Mouse (Mus musculus) heart, embryonic 12.5 days (tissue): ENCODE results near the gene P4ha1. TPM values are rescaled to one million over a fixed set of nuclear protein-coding genes. Genes with fewer than 3 reads are reported as not detected.

ENCODE experiments used
- ATAC-seq: fragments of 200-750 bp; cut with Nextera tagmentation; 2 replicates; pipeline ENCODE4 v1.8.0; 2017; ENCODE audit warnings: moderate TSS enrichment, moderate library complexity; ENCODE audit not compliant: insufficient number of reproducible peaks, low FRiP score
- H3K27ac ChIP-seq: fragments of 300-500 bp; sonication (generic); 2 replicates; pipeline ENCODE4 v1.5.1; 2016; ENCODE audit warnings: mild to moderate bottlenecking, moderate library complexity; ENCODE audit not compliant: poor library complexity, severe bottlenecking
- H3K27me3 ChIP-seq: fragments of 300-500 bp; sonication (generic); replicated peaks from 2 replicates; pipeline ENCODE4 v1.6.1; 2016; ENCODE audit warnings: mild to moderate bottlenecking, moderate library complexity
- H3K36me3 ChIP-seq: fragments of 300-500 bp; sonication (generic); 2 replicates; pipeline ENCODE4 v1.6.1; 2016; ENCODE audit warnings: mild to moderate bottlenecking, moderate library complexity
- H3K4me1 ChIP-seq: fragments of 300-500 bp; sonication (generic); replicated peaks from 2 replicates; pipeline ENCODE4 v1.6.1; 2016; ENCODE audit warnings: mild to moderate bottlenecking
- H3K4me2 ChIP-seq: fragments of 300-500 bp; sonication (generic); 2 replicates; pipeline ENCODE4 v1.6.1; 2016; ENCODE audit warnings: mild to moderate bottlenecking, moderate library complexity
- H3K4me3 ChIP-seq: fragments of 300-500 bp; sonication (generic); 2 replicates; pipeline ENCODE4 v1.5.1; 2016; ENCODE audit warnings: mild to moderate bottlenecking
- H3K9ac ChIP-seq: fragments of 300-500 bp; sonication (generic); 2 replicates; pipeline ENCODE4 v1.6.1; 2016; ENCODE audit warnings: mild to moderate bottlenecking, moderate library complexity
- H3K9me3 ChIP-seq: fragments of 300-500 bp; sonication (generic); replicated peaks from 2 replicates; pipeline ENCODE4 v1.6.1; 2016; ENCODE audit warnings: mild to moderate bottlenecking, moderate library complexity
- WGBS: fragments of 180-500 bp; shearing (Covaris S2); methylation state at CpG from one replicate; pipeline ENCODE4 v1.1.7; 2016; 5-methylcytosine and 5-hydroxymethylcytosine counted together
- polyA plus RNA-seq: library from polyadenylated mRNA; unstranded; fragments of >200 nt; fragmentation: Nextera tagmentation; extraction: Ambion mirVana; gene quantifications from 2 replicates; pipeline ENCODE4 v1.2.1, GENCODE M21; 2016

P4ha1 gene
- polyA plus RNA-seq, 1 experiment from 2014 or later: 58.9 TPM

- Histone ChIP-seq H3K4me1 (no peaks in the 10 kb centered on the region), H3K4me2 (no peak overlapping the region), H3K9me3 (0 out of 2 replicates have a peak, but pooled peaks cover 4% of the 10 kb centered on the region), H3K36me3 (peaks cover 73% of the 10 kb centered on the region), H3K27ac (no peak overlapping the region), H3K27me3 (no peaks in the 10 kb centered on the region), H3K4me3 (no peak overlapping the region), H3K9ac (no peak overlapping the region)
- WGBS: 93% methylated on average over 2 of the region's 2 CpGs
- ATAC-seq: no peak
Observed at GRCm38 (mm10) chr10:59349536-59349935, 26.4 kb downstream of the P4ha1 start.

- H3K4me3 ChIP-seq: no peak overlapping the region
- no peak overlapping the region for H3K9ac ChIP-seq
- H3K27me3 ChIP-seq: no peaks in the 10 kb centered on the region
- no peak overlapping the region for H3K27ac ChIP-seq
- ATAC-seq: no peak
- H3K36me3 ChIP-seq: peaks cover 74% of the 10 kb centered on the region
- WGBS: 45% methylated on average over 1 of the region's 1 CpGs
- H3K4me1 ChIP-seq: no peaks in the 10 kb centered on the region
- no peak overlapping the region for H3K4me2 ChIP-seq
- H3K9me3 ChIP-seq: 0 out of 2 replicates have a peak, but pooled peaks cover 4% of the 10 kb centered on the region
Observed at GRCm38 (mm10) chr10:59353065-59353464, 30.0 kb downstream of the P4ha1 start.

- Histone ChIP-seq H3K27ac (no peak overlapping the region), H3K36me3 (peaks cover 66% of the 10 kb centered on the region), H3K9ac (no peak overlapping the region), H3K27me3 (no peaks in the 10 kb centered on the region), H3K9me3 (0 out of 2 replicates have a peak, but pooled peaks cover 4% of the 10 kb centered on the region), H3K4me1 (no peaks in the 10 kb centered on the region), H3K4me3 (no peak overlapping the region), H3K4me2 (no peak overlapping the region)
- WGBS: 89% methylated on average over 12 of the region's 12 CpGs
- no peak for ATAC-seq
Observed at GRCm38 (mm10) chr10:59354120-59354519, 31.0 kb downstream of the P4ha1 start.

DNA sequence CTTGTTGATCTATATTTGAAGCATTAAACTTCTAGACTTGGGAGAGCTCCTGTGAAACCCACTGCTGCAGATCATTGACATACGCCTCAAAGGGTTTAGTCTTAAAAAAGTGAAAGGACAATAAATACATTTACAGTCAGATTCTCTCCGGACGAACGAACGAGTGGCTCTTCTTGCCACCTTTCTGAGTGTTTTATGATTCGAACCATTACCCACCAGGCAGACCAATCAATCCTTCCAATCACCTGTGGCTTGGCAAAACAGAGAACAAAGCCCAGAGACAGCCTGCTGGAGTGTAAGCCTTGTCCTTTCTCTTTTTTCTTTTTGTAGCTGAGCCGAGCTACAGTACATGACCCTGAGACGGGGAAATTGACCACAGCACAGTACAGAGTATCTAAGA, 31.9 kb downstream of the P4ha1 start:
- ATAC-seq: no peak
- 87% methylated on average over 8 of the region's 8 CpGs for WGBS
- no peak overlapping the region for H3K27ac ChIP-seq
- H3K9me3 ChIP-seq: 0 out of 2 replicates have a peak, but pooled peaks cover 4% of the 10 kb centered on the region
- no peak overlapping the region for H3K4me3 ChIP-seq
- H3K4me2 ChIP-seq: no peak overlapping the region
- peaks cover 63% of the 10 kb centered on the region for H3K36me3 ChIP-seq
- H3K27me3 ChIP-seq: no peaks in the 10 kb centered on the region
- no peaks in the 10 kb centered on the region for H3K4me1 ChIP-seq
- no peak overlapping the region for H3K9ac ChIP-seq

DNA sequence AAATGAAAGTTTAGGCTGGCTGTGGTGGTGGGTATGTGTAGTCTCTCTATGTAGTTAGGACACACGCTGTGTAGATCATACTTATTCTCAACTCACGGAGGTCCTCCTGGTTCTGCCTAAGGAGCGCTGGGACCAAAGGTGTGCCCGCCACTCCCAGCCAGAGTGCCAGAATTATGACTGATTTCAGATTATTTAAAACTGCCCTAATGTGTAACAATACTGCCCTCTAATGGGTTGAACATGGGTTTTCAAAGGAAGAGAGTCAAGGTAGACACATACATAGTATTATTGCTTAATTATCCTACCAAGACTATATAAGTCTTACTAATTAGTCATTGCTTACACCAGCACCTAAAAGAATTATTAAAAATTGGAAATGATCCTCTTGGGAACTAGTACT, 35.6 kb downstream of the P4ha1 start:
- H3K4me1 ChIP-seq: no peaks in the 10 kb centered on the region
- no peak for ATAC-seq
- WGBS: 86% methylated on average over 4 of the region's 4 CpGs
- no peaks in the 10 kb centered on the region for H3K9me3 ChIP-seq
- no peaks in the 10 kb centered on the region for H3K27me3 ChIP-seq
- no peak overlapping the region for H3K4me3 ChIP-seq
- H3K4me2 ChIP-seq: no peak overlapping the region
- peaks cover 68% of the 10 kb centered on the region for H3K36me3 ChIP-seq
- H3K27ac ChIP-seq: no peak overlapping the region
- H3K9ac ChIP-seq: no peak overlapping the region

GRCm38 (mm10) chr10:59363208-59363607, 40.1 kb downstream of the P4ha1 start:
- no peak overlapping the region for H3K4me3 ChIP-seq
- H3K9me3 ChIP-seq: no peaks in the 10 kb centered on the region
- no peak for ATAC-seq
- no peaks in the 10 kb centered on the region for H3K4me1 ChIP-seq
- no peak overlapping the region for H3K9ac ChIP-seq
- 71% methylated on average over 2 of the region's 2 CpGs for WGBS
- no peak overlapping the region for H3K27ac ChIP-seq
- peaks cover 78% of the 10 kb centered on the region for H3K36me3 ChIP-seq
- no peak overlapping the region for H3K4me2 ChIP-seq
- H3K27me3 ChIP-seq: no peaks in the 10 kb centered on the region

DNA sequence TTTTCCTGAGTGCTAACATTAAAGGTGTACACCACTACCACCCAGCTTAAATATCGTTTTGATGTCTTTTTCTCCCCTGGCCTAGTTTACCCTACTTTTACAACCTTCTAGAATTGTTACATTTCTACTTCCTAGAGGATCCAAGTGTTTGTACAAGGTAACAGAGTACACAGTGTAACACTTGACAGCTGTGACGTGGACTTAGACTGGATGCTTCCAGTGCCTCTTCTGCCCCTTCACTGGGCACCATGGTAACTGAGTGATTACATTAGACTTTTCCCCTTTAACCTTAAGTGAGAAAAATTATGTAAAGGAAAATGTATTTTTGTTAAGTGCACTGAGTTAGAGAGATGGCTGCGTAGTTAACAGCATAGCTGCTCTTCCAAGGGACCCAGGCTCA, 41.5 kb downstream of the P4ha1 start:
- no peak for ATAC-seq
- Histone ChIP-seq H3K4me1 (no peaks in the 10 kb centered on the region), H3K4me2 (no peak overlapping the region), H3K27me3 (no peaks in the 10 kb centered on the region), H3K27ac (no peak overlapping the region), H3K4me3 (no peak overlapping the region), H3K36me3 (peaks cover 86% of the 10 kb centered on the region), H3K9me3 (no peaks in the 10 kb centered on the region), H3K9ac (no peak overlapping the region)
- 84% methylated on average over 3 of the region's 3 CpGs for WGBS

GRCm38 (mm10) chr10:59365804-59366589, 42.9 kb downstream of the P4ha1 start:
- H3K4me2 ChIP-seq: no peak overlapping the region
- H3K4me1 ChIP-seq: no peaks in the 10 kb centered on the region
- H3K9me3 ChIP-seq: no peaks in the 10 kb centered on the region
- H3K27ac ChIP-seq: no peak overlapping the region
- H3K4me3 ChIP-seq: no peak overlapping the region
- H3K9ac ChIP-seq: no peak overlapping the region
- H3K27me3 ChIP-seq: no peaks in the 10 kb centered on the region
- 81% methylated on average over 5 of the region's 5 CpGs for WGBS
- peaks cover 91% of the 10 kb centered on the region for H3K36me3 ChIP-seq
- ATAC-seq: no peak

DNA sequence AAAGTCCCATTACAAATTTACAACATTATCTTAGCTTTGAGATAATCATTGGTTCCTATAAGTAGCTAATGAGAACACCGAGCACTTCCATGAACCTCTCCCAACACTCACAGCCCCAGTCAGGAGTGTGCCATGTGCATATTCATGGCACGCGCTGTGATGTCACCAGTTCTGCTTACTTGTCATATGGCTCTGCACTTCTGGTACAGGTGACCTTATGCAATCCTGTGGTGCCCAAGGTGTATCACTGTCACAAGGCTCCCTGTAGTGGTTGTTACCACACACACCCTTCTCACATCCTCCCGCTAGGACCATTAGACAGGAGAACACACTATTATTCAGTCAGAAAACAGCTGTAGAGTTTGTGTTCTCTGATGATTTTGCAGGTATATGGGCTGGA, 43.6 kb downstream of the P4ha1 start:
- 94% methylated on average over 4 of the region's 4 CpGs for WGBS
- Histone ChIP-seq H3K4me3 (no peak overlapping the region), H3K36me3 (peaks cover 91% of the 10 kb centered on the region), H3K4me2 (no peak overlapping the region), H3K27me3 (no peaks in the 10 kb centered on the region), H3K9me3 (no peaks in the 10 kb centered on the region), H3K4me1 (no peaks in the 10 kb centered on the region), H3K27ac (no peak overlapping the region), H3K9ac (no peak overlapping the region)
- no peak for ATAC-seq

DNA sequence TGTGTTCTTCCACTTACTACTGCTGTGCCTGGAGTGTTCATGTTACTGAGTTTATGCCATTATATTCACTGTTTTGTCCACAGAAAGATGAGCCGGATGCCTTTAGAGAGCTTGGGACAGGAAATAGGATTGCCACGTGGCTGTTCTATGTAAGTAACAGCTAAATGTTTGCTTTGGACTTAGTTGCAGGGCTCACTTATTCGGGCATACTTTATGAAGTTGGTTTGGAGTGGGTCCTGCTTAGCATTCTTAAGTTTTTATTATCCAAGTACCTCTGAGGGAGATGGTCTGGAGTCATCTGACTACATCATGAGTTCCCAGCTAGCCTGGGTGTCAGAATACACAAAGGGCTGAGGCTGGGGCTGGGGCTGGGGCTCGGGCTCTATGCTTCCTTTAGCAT, 44.1 kb downstream of the P4ha1 start:
- no peak overlapping the region for H3K9ac ChIP-seq
- H3K36me3 ChIP-seq: peaks cover 90% of the 10 kb centered on the region
- H3K27me3 ChIP-seq: no peaks in the 10 kb centered on the region
- H3K4me1 ChIP-seq: no peaks in the 10 kb centered on the region
- no peak overlapping the region for H3K4me2 ChIP-seq
- WGBS: 82% methylated on average over 4 of the region's 4 CpGs
- ATAC-seq: no peak
- H3K9me3 ChIP-seq: no peaks in the 10 kb centered on the region
- no peak overlapping the region for H3K27ac ChIP-seq
- no peak overlapping the region for H3K4me3 ChIP-seq

DNA sequence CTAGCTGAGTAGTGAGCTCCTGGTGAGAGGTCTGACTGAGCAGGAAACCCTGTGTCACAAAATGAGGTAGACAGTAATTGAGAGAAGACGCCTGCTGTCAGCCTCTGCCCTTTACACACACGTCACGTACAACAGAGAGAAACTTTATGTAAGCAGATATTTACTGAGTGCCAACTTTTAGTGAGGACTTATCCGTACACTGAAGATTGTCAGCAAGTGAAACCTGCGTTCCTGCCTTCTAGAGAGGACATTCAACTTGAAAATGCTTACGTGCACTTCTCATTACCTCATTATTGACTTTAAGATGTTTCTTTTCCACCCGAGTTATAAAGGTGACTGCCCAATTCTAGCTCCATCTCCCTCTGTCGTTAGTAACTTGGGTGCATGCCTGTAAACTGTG, 45.6 kb downstream of the P4ha1 start:
- no peak for ATAC-seq
- no peak overlapping the region for H3K27ac ChIP-seq

DNA sequence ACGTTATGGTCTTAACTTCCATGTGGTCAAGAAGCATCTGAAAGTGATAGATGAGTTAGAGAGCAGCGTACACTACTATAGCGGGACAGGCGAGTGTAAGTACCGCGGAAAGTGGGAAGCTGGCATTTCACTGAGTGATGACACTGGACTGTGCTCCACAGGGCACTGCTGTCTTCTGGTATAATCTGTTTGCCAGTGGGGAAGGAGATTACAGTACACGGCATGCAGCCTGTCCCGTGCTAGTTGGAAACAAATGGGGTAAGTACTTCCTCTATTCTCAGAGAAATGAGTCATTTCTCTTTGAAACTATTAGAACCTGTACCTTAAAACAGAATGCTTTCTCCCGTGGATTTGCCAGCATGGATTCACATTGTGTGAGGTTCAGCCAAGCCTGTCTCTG, 46.3 kb downstream of the P4ha1 start:
- Histone ChIP-seq H3K4me3 (no peak overlapping the region), H3K27ac (no peak overlapping the region), H3K27me3 (no peaks in the 10 kb centered on the region), H3K4me1 (no peaks in the 10 kb centered on the region), H3K9ac (no peak overlapping the region), H3K9me3 (no peaks in the 10 kb centered on the region), H3K36me3 (peaks cover 87% of the 10 kb centered on the region), H3K4me2 (no peak overlapping the region)
- 87% methylated on average over 9 of the region's 9 CpGs for WGBS
- no peak for ATAC-seq

More for the DNA sequence above, 45.6 kb downstream of the P4ha1 start:
- H3K4me1 ChIP-seq: no peaks in the 10 kb centered on the region
- no peak overlapping the region for H3K9ac ChIP-seq
- H3K4me3 ChIP-seq: no peak overlapping the region
- no peaks in the 10 kb centered on the region for H3K9me3 ChIP-seq
- no peaks in the 10 kb centered on the region for H3K27me3 ChIP-seq
- H3K36me3 ChIP-seq: peaks cover 89% of the 10 kb centered on the region
- 90% methylated on average over 8 of the region's 8 CpGs for WGBS
- H3K4me2 ChIP-seq: no peak overlapping the region
